Mouse (Mus musculus) v-Abl transformed pro-B cells (cell line): ENCODE data around the gene Atxn7l2.

Source experiments
- in situ Hi-C, 2 experiments: fragments of 400-800 bp; cut with MboI; formaldehyde crosslinking; loops; one replicate each; pipeline ENCODE4 v1.15.1; 2025; ENCODE audit not compliant: unreplicated experiment in 2 of 2

The Atxn7l2 gene

GRCm38 (mm10) chr3:108209001-108209400, 1.7 kb downstream of the Atxn7l2 start:
- in situ Hi-C loops: loop anchor here in 1 of 2 experiments (5.0 kb wide), 1 partner anchor 173 kb away; the partner anchor contains the start of gene Psrc1

DNA sequence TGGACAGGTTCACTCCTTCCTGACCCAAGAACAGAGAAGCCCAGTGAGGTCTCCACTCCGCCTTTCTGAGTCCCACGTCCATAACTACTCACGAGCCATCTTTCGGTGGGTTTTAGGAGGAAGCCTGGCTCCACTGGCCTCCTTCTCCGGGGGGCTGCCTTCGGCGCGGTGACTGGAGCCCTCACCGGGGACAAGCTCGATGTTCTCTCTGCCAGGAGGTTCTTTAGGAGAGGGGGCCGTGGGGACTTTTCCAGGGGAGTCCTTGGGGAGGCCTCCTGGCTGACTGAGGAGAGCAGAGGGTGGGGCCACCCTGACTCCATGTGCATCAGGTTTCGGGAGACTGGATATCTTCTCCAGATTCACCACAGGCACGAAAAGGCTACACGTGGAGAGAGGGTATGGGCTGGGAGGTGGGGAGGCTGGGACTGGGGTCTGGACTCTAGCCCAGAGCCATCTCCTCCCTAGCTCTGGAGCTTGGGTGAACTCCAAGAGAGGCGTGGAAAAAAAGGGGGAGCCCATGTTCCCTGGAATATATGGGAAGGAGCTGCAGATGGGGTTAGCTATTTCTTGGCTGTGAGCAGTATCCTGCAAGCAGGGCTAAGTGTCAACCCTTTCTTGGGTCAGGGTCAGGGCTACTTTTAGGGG, 3.9 kb downstream of the Atxn7l2 start:
- in situ Hi-C loops: loop anchor here in 1 of 2 experiments (5.0 kb wide), 1 partner anchor 175 kb away; the partner anchor contains the start of gene Psrc1

DNA sequence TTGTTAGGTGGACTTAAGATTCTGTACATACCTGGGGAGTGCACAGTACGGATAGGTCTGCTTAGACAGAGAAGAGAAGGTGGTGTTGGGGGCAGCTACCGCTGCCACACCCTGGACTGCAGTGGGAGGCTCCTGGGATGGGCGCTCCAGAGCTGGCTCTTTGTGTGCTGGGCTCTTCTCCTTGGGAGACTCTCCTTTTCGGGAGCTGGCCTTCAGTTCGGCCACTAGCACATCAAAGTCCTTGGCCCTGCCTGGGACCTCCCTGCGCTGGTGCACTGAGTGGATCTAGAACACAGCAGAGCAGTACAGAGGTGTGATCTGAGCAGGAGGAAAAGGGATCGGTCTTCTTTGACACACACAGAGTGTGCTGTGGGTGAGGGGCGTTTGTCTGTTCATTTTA, 5.1 kb downstream of the Atxn7l2 start:
- in situ Hi-C loops: loop anchor here in 1 of 2 experiments (5.0 kb wide), 1 partner anchor 177 kb away; the partner anchor contains the start of gene Psrc1

GRCm38 (mm10) chr3:108204470-108204869, 6.3 kb downstream of the Atxn7l2 start:
- in situ Hi-C loops: loop anchor here (5.0 kb wide), 1 partner anchor 37 kb away; no protein-coding TSS in a partner anchor

DNA sequence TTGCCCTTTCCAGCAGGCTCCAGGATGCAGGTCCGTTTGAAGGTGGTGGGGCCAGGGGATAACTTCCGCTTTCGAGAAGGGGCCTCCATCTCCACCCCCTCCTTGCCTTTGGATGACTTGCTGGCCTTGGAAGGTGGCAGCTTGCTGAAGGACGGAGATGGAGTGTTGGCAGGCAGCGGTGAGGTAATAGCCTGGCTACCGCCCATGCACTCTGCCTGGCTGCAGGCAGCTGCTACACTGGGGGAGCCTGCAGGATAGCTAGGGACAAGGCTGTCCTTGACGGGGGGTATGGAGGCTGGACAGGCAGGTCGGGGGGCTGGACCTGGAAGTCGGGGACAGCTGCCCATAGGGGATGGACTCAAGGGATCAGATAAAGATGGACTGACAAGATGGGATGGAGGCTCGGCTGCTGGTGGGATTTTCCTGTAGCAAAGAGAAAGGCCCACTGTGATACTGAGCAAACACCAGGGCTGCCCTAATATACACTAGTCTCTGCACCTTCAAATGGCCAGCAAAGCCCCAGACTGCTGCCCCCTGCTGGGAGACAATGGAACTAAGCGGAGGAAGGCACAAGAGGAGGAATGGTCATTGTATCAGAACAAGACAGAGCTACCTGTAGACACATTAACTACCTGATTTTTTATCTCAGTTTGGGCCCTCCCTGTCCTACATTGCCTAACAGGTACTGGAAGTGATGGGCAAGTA, 7.0 kb downstream of the Atxn7l2 start:
- in situ Hi-C loops: loop anchor here (5.0 kb wide), 1 partner anchor 36 kb away; no protein-coding TSS in a partner anchor

- in situ Hi-C loops: loop anchor here (5.0 kb wide), 1 partner anchor 36 kb away; no protein-coding TSS in a partner anchor
Measured at GRCm38 (mm10) chr3:108203212-108203611, 7.5 kb downstream of the Atxn7l2 start.

DNA sequence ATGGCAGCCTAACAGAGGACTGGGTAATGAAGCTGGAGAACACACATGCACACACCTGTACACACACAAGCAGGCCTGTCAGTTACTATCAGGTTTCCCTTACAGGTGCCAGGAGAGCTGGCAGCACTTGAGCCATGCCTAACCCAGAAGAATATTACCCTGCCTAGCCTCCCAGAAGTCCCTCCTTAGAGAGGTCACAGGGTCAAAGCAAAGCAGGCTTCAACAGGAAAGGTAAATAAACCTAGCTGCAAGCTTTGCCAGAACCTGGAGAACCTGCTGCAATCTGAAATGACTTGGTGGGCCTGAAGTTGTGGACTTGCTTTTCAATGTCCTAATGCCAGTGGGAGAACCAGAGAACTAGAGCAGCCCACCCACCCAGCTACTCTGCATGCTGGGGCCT, 8.2 kb downstream of the Atxn7l2 start:
- in situ Hi-C loops: loop anchor here (5.0 kb wide), 1 partner anchor 35 kb away; no protein-coding TSS in a partner anchor

DNA sequence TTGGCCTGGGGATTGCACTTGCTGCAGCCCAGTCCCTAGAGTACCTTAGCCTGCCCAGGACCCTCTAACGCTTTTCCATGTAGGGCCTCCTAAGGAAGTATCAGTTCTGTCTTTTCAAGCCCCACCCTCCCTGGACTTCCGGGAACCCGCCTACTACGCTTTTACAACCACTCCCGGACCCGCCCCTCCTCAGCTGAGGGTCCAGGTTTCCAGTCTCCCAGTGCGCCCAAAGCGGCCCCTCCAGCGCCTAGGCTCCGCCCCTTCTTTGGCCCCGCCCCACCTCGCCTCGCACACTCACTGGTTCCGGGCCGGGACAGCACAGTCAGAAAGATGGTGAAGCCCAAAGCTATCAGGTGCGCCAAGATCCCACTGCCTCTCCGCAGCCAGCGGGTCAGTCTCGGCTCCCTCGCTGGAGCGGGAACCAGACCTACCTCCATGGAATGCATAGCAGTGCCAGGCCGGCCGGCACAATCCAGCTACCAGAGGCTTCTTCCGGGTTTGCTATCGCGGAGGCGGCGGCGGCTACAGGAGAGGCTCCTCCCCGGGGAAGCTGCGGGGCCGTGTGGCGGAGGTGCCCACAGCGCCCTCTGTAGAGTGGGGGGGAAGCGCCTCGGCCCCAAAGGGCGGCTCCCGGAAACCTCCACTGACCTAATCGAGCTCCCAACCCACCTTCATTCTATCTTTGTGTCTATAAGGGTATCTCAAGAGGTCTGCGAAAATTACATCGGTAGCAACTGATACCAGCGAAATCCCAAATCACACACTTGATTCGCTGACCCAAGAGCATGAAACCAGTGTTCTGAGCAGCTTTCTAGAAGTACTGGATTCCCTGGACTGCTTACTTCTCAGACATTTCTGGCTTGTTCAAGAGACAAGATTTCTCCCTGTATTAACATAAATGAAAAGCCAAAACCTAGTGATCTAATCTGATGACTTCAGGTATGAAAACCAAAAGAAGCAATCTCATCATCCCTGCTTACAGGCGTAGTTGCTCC, 10.1 kb downstream of the Atxn7l2 start, which contains the start of gene Cyb561d1:
TSS of gene Cyb561d1 (minus strand) at position 884 of the 995 bp plus-strand sequence.
- in situ Hi-C loops: loop anchor here (5.0 kb wide), 1 partner anchor 33 kb away; no protein-coding TSS in a partner anchor

DNA sequence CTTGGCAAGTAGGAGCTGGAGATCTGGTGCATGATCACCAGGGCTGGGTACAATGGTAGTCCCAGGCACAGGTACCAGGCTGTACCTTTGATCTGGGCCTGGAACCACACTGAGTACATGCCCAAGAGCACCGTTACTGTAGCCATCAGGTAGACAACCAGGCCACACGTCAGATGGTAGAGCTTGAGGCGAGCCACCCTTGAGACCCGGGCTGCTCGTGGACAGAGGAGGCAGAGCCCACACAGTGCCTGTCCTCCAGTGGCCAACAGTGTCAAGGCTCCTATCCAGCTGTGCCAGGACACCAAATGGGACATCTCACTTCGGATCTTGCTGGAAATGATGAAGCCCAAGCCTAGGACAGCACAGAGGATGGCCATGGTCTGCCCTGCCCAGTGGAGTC, 11.5 kb downstream of the Atxn7l2 start:
- in situ Hi-C loops: no loop called here

GRCm38 (mm10) chr3:108197066-108197497, 13.7 kb downstream of the Atxn7l2 start:
- in situ Hi-C loops: no loop called here

- in situ Hi-C loops: no loop called here
Measured at GRCm38 (mm10) chr3:108195941-108196590, 14.7 kb downstream of the Atxn7l2 start.

DNA sequence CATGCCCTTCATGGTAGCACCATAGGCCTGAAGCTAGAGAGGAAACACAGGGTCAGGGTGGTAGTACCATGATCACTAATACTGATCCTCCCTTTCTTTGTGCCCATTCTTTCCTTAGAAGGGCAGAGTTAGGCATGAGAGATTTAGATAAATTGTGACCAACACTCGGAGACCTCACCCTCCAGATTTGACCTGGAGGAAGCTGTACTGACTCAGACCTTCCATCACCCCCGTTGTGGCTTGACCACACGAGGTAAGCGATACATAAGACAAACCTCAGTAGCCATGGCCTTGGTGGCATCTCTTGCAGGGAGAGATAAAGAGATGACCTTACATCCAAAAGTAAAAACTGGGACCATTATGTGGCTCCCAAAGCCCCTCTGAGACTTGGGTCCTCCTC, 15.4 kb downstream of the Atxn7l2 start:
- in situ Hi-C loops: no loop called here

GRCm38 (mm10) chr3:108193686-108194085, 17.0 kb downstream of the Atxn7l2 start:
- in situ Hi-C loops: no loop called here

DNA sequence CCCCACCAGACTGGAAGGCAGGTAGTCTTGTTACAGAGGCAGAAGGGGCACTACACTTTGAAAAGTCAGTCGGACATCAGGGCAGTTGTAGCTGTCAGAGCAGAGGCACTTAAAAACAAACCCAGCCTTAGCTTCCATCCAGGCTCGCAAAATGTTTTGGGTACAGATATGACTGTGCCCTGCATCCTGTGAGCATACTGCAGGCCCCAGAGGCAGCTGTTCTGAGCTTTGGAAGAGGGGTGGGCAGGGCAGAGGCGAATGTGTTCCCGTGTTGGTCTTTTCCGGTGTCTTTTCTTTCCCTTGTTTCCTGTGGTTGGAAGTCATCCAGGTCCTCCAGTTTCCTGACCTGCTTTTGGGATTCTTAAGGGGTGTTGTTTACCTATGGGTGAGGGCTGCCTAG, 20.8 kb downstream of the Atxn7l2 start:
- in situ Hi-C loops: no loop called here

- in situ Hi-C loops: no loop called here
Measured at GRCm38 (mm10) chr3:108188716-108189490, 21.8 kb downstream of the Atxn7l2 start.

DNA sequence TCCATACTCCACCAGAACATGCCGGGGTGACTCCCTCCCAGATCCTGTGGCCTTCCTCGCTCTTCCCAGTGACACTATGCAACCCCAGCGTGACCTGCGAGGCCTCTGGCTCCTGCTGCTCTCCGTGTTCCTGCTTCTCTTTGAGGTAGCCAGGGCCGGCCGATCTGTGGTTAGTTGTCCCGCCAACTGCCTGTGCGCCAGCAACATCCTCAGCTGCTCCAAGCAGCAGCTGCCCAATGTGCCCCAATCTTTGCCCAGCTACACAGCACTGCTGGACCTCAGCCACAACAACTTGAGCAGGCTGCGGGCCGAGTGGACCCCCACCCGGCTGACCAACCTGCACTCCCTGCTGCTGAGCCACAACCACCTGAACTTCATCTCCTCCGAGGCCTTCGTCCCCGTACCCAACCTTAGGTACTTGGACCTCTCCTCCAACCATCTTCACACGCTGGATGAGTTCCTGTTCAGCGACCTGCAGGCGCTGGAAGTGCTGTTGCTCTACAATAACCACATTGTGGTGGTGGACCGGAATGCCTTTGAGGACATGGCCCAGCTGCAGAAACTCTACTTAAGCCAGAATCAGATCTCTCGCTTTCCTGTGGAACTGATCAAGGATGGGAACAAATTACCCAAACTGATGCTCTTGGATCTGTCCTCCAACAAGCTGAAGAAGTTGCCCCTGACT, 23.5 kb downstream of the Atxn7l2 start:
- in situ Hi-C loops: no loop called here

- in situ Hi-C loops: no loop called here
Measured at GRCm38 (mm10) chr3:108186098-108187047, 24.4 kb downstream of the Atxn7l2 start, which contains the start of gene Amigo1. Gene Amigo1 (plus strand): TSS chr3:108186335.
